Mouse (Mus musculus) Patski (cell line): ENCODE data around the gene Gm38100. TPM values are rescaled to one million over a fixed set of nuclear protein-coding genes. Genes with fewer than 3 reads are reported as not detected.
A peak's percentile ranks its signal among the peaks of the same experiment; 100 is the strongest.

Experiments used
- ATAC-seq: fragments of 100-300 bp; one replicate; pipeline ENCODE4 v1.8.0; 2021
- CTCF ChIA-PET: fragments of 350-600 bp; sonication (Branson Sonifier 250); formaldehyde crosslinking; loops from one replicate; lab custom pipeline; 2022; ENCODE audit warnings: inconsistent platforms; lab: Charles Lee
- POLR2A ChIA-PET: fragments of 350-600 bp; sonication (Branson Sonifier 250); formaldehyde crosslinking; loops from one replicate; lab custom pipeline; 2022; ENCODE audit warnings: antibody characterized with exemption, inconsistent platforms; lab: Charles Lee
- DNase-seq: peaks from one replicate; pipeline ENCODE4 v3.0.0-alpha.2; 2011; ENCODE audit warnings: low read depth, low spot score
- H3K27me3 ChIP-seq: fragments of 371-371 bp; one replicate; pipeline ENCODE4 v1.5.1; 2021
- CTCF ChIP-seq: fragments of 100-300 bp; IDR thresholded peaks from one replicate; pipeline ENCODE4 v1.5.1; 2021
- in situ Hi-C: fragments of 300-500 bp; cut with MboI; formaldehyde crosslinking; loops from 3 replicates; pipeline ENCODE4 v1.11.1; 2018; ENCODE audit warnings: low pct_unique_long_range_greater_than_20kb, mixed read lengths
- polyA plus RNA-seq: library from polyadenylated mRNA; unstranded; gene quantifications from one replicate; pipeline ENCODE4 v1.2.3, GENCODE M21; 2021

Gene Gm38100
- not detected for polyA plus RNA-seq

- no peak for TF ChIP-seq CTCF
- in situ Hi-C loops: loop anchor here (10.0 kb wide), 2 partner anchors 245 to 865 kb away; no protein-coding TSS in a partner anchor
- ChIA-PET POLR2A (no interaction called here), CTCF (no interaction called here)
- peaks cover 32% of the 10 kb centered on the region for H3K27me3 ChIP-seq
- DNase-seq: no peak
- no peak for ATAC-seq
These were observed at the start of gene Gm38100 for GRCm38 (mm10) chr1:175920029-175920428. Gene Gm38100 (plus strand): TSS chr1:175920329.

- POLR2A ChIA-PET: interaction anchor here (0.7 kb wide), 1 partner anchor 12 kb away, joined by 4 read pairs; no protein-coding TSS in a partner anchor
- CTCF ChIA-PET: interaction anchor here (1.4 kb wide), 1 partner anchor 66 kb away, joined by 3 read pairs; no protein-coding TSS in a partner anchor
These were observed 49.4 kb upstream of the Gm38100 start for GRCm38 (mm10) chr1:175870716-175871115.

GRCm38 (mm10) chr1:175872028-175872816 is 47.9 kb upstream of the Gm38100 start:
- POLR2A ChIA-PET: no interaction called here
- no peak for TF ChIP-seq CTCF
- in situ Hi-C loops: no loop called here
- CTCF ChIA-PET: no interaction called here
- H3K27me3 ChIP-seq: peaks cover 16% of the 10 kb centered on the region
- no peak for ATAC-seq
- DNase-seq: no peak

More at GRCm38 (mm10) chr1:175870716-175871115, 49.4 kb upstream of the Gm38100 start:
- peaks cover 16% of the 10 kb centered on the region for H3K27me3 ChIP-seq
- in situ Hi-C loops: no loop called here
- TF ChIP-seq CTCF: no peak
- ATAC-seq: no peak
- DNase-seq: no peak

GRCm38 (mm10) chr1:175880453-175881296 is 39.5 kb upstream of the Gm38100 start, which contains the start of gene Exo1:
Gene Exo1 (plus strand): TSS chr1:175880581.
- ATAC-seq (peak; percentile 98), DNase-seq (peak; percentile 51)
- ChIA-PET CTCF (no interaction called here), POLR2A (no interaction called here)
- no peaks in the 10 kb centered on the region for H3K27me3 ChIP-seq
- no peak for TF ChIP-seq CTCF
- in situ Hi-C loops: loop anchor here (5.0 kb wide), 1 partner anchor 188 kb away; the partner anchor contains the start of genes Chml and Opn3

- in situ Hi-C loops: loop anchor here (5.0 kb wide), 1 partner anchor 191 kb away; the partner anchor contains the start of genes Chml and Opn3
- ChIA-PET POLR2A (interaction anchor here (0.6 kb wide), 1 partner anchor 13 kb away, joined by 4 read pairs; no protein-coding TSS in a partner anchor), CTCF (interaction anchor here (1.3 to 1.4 kb wide), 2 partner anchors 9 to 41 kb away, joined by 4 read pairs; no protein-coding TSS in a partner anchor)
- TF ChIP-seq CTCF: no peak
- DNase-seq (peak; percentile 15), ATAC-seq (no peak)
- no peaks in the 10 kb centered on the region for H3K27me3 ChIP-seq
These were observed 36.7 kb upstream of the Gm38100 start for GRCm38 (mm10) chr1:175883398-175883797.

- ChIA-PET POLR2A (no interaction called here), CTCF (interaction anchor here (1.3 to 1.8 kb wide), 2 partner anchors 8 to 23 kb away, joined by 3 to 5 read pairs; no protein-coding TSS in a partner anchor)
- in situ Hi-C loops: no loop called here
- no peak for DNase-seq
- H3K27me3 ChIP-seq: no peaks in the 10 kb centered on the region
- TF ChIP-seq CTCF: no peak
- ATAC-seq: no peak
These were observed 26.9 kb upstream of the Gm38100 start for GRCm38 (mm10) chr1:175893263-175893662.

GRCm38 (mm10) chr1:175893726-175894125 is 26.4 kb upstream of the Gm38100 start:
- no peaks in the 10 kb centered on the region for H3K27me3 ChIP-seq
- in situ Hi-C loops: no loop called here
- CTCF ChIA-PET: interaction anchor here (1.3 to 1.8 kb wide), 2 partner anchors 9 to 22 kb away, joined by 3 to 5 read pairs; no protein-coding TSS in a partner anchor
- no peak for TF ChIP-seq CTCF
- POLR2A ChIA-PET: interaction anchor here (1.0 kb wide), 1 partner anchor 9 kb away, joined by 3 read pairs; no protein-coding TSS in a partner anchor
- ATAC-seq: no peak
- no peak for DNase-seq

GRCm38 (mm10) chr1:175911207-175911606 is 8.9 kb upstream of the Gm38100 start:
- no peaks in the 10 kb centered on the region for H3K27me3 ChIP-seq
- in situ Hi-C loops: no loop called here
- no peak for ATAC-seq
- no peak for TF ChIP-seq CTCF
- DNase-seq: no peak
- ChIA-PET CTCF (interaction anchor here (1.2 kb wide), 1 partner anchor 13 kb away, joined by 5 read pairs; no protein-coding TSS in a partner anchor), POLR2A (no interaction called here)

GRCm38 (mm10) chr1:175912038-175912437 is 8.1 kb upstream of the Gm38100 start:
- ATAC-seq (no peak), DNase-seq (no peak)
- CTCF ChIA-PET: no interaction called here
- in situ Hi-C loops: no loop called here
- peaks cover 3% of the 10 kb centered on the region for H3K27me3 ChIP-seq
- TF ChIP-seq CTCF: no peak
- POLR2A ChIA-PET: no interaction called here
